20 mouse cellular contexts compared by ENCODE assay signal in genomic region chr14:33765767-33766166, GRCm38 (mm10).
DNase-seq lines count a peak whose midpoint lies in the region; ATAC-seq and TF ChIP-seq lines count a peak whose summit lies in the region.
"Had no signal": no experiment of that assay in that cellular context is flagged by ENCODE, and none has a peak within 500 bp of the region (broad histone marks: within the 10 kb centered on the region; RNA-seq: fewer than 3 reads in every experiment).

No protein-coding gene starts in this region.

- no peaks in the 10 kb centered on the region for H3K36me3 ChIP-seq in lung, embryonic 14.5 days (ENCODE audit: insufficient read depth)
- H3K36me3 ChIP-seq in lung, embryonic 16.5 days (ENCODE audit: control insufficient read depth, insufficient read depth, low read length): no peaks in the 10 kb centered on the region
- H3K36me3 ChIP-seq: embryonic facial prominence, embryonic 10.5 days; embryonic facial prominence, embryonic 12.5 days; forebrain, embryonic 15.5 days had no signal

- no peak overlapping the region for H3K4me2 ChIP-seq in lung, embryonic 14.5 days
- H3K4me2 ChIP-seq in lung, embryonic 16.5 days (ENCODE audit: low read depth, low read length): no peak overlapping the region
- H3K4me2 ChIP-seq: embryonic facial prominence, embryonic 12.5 days; forebrain, embryonic 13.5 days; forebrain, embryonic 15.5 days had no signal

- no peak overlapping the region for H3K27ac ChIP-seq in lung, embryonic 14.5 days (ENCODE audit: low read depth)
- no peak overlapping the region; the same call in 1 of the 2 replicates for H3K27ac ChIP-seq in lung, embryonic 16.5 days (ENCODE audit: low read length)
- H3K27ac ChIP-seq: embryonic facial prominence, embryonic 10.5 days; embryonic facial prominence, embryonic 12.5 days; forebrain, embryonic 13.5 days; forebrain, embryonic 15.5 days had no signal

- TF ChIP-seq POLR2A in lung, adult 2 months (IDR thresholded peaks at IDR 0.05; ENCODE audit: borderline replicate concordance, extremely low read depth, low read depth, low read length): no peak

- 40% methylated on average over 1 of the region's 1 CpGs for WGBS in lung, embryonic 14.5 days
- WGBS in lung, adult 2 months: 49% methylated on average over 1 of the region's 1 CpGs
- WGBS in lung, embryonic 16.5 days: 36% methylated on average over 1 of the region's 1 CpGs

- H3K4me3 ChIP-seq in lung, embryonic 14.5 days (ENCODE audit: low read depth, low read length): no peak overlapping the region
- no peak overlapping the region for H3K4me3 ChIP-seq in lung, adult 2 months (replicated peaks; ENCODE audit: extremely low read depth, low read depth, low read length)
- H3K4me3 ChIP-seq in lung, embryonic 16.5 days (ENCODE audit: low read length): no peak overlapping the region
- H3K4me3 ChIP-seq: embryonic facial prominence, embryonic 10.5 days; embryonic facial prominence, embryonic 12.5 days; forebrain, embryonic 13.5 days; forebrain, embryonic 15.5 days had no signal

- DNase-seq in lung, embryonic 14.5 days: peak; percentile 66
- DNase-seq in lung, adult 2 months: no peak
- no peak for DNase-seq in lung, postnatal 14 days
- peak; percentile 32 for DNase-seq in lung, postnatal 10 days
- no peak for DNase-seq in lung, postnatal 36 days
- DNase-seq in brain, adult 2 months (ENCODE audit: low read depth, low spot score): peak; percentile 23
- DNase-seq in testis, postnatal 10 days (ENCODE audit: low spot score): no peak
- DNase-seq: adrenal gland, adult 2 months; adrenal gland, postnatal 10 days; adrenal gland, postnatal 25 days; cerebellum, adult 11-12 months; cerebellum, adult 2 months; cerebellum, adult 9-10 months; cerebellum, postnatal 10 days; cerebellum, postnatal 25 days had no signal

- no peak overlapping the region for H3K9ac ChIP-seq in lung, embryonic 14.5 days
- no peak overlapping the region for H3K9ac ChIP-seq in lung, embryonic 16.5 days (ENCODE audit: low read length)
- H3K9ac ChIP-seq: embryonic facial prominence, embryonic 12.5 days; forebrain, embryonic 13.5 days; forebrain, embryonic 15.5 days had no signal

- H3K27me3 ChIP-seq in lung, embryonic 14.5 days (ENCODE audit: insufficient read depth, low read length): no peaks in the 10 kb centered on the region
- no peaks in the 10 kb centered on the region for H3K27me3 ChIP-seq in lung, embryonic 16.5 days (ENCODE audit: control insufficient read depth, insufficient read depth, low read depth, low read length)
- H3K27me3 ChIP-seq: embryonic facial prominence, embryonic 12.5 days; forebrain, embryonic 13.5 days; forebrain, embryonic 15.5 days had no signal

- no peak for TF ChIP-seq CTCF in lung, embryonic 14.5 days (IDR thresholded peaks at IDR 0.05; ENCODE audit: low read depth)
- TF ChIP-seq CTCF in lung, adult 2 months (IDR thresholded peaks at IDR 0.05; ENCODE audit: insufficient read depth, low read length): no peak

- no peaks in the 10 kb centered on the region for H3K9me3 ChIP-seq in lung, embryonic 14.5 days (ENCODE audit: low read depth, low read length)
- no peaks in the 10 kb centered on the region for H3K9me3 ChIP-seq in lung, embryonic 16.5 days (ENCODE audit: control insufficient read depth, low read length)
- H3K9me3 ChIP-seq: embryonic facial prominence, embryonic 10.5 days; embryonic facial prominence, embryonic 12.5 days; forebrain, embryonic 13.5 days; forebrain, embryonic 15.5 days had no signal

- peak; percentile 75; the same call in 1 of the 2 replicates for ATAC-seq in lung, embryonic 14.5 days (ENCODE audit: insufficient read depth)
- peak; percentile 74 for ATAC-seq in lung, embryonic 16.5 days (ENCODE audit: low read depth)
- ATAC-seq: forebrain, embryonic 13.5 days; forebrain, embryonic 15.5 days had no signal

- peaks cover 5% of the 10 kb centered on the region; the same call in 1 of the 2 replicates for H3K4me1 ChIP-seq in lung, embryonic 14.5 days (ENCODE audit: insufficient read depth)
- H3K4me1 ChIP-seq in lung, adult 2 months (ENCODE audit: control insufficient read depth, insufficient read depth, low read length): no peaks in the 10 kb centered on the region
- H3K4me1 ChIP-seq in lung, embryonic 16.5 days (replicated peaks; ENCODE audit: control insufficient read depth, insufficient read depth, low read length): 0 out of 2 replicates have a peak, but pooled peaks cover 6% of the 10 kb centered on the region
- H3K4me1 ChIP-seq: forebrain, embryonic 13.5 days; forebrain, embryonic 15.5 days had no signal

Comparison
In these comparisons a context has a peak if more than half of its experiments do, and no peak if none do; other contexts are left out.
1. DNase-seq: peak in lung, embryonic 14.5 days (single experiment), lung, postnatal 10 days (single experiment) and brain, adult 2 months (single experiment); none in lung, adult 2 months (single experiment), lung, postnatal 14 days (single experiment), lung, postnatal 36 days (single experiment) and testis, postnatal 10 days (single experiment).